Mouse (Mus musculus) heart, postnatal 0 days (tissue): ENCODE data around the gene Slc35e3. TPM values are rescaled to one million over a fixed set of nuclear protein-coding genes. Genes with fewer than 3 reads are reported as not detected.
"Not testable (repeated sequence)": the region's sequence is repeated elsewhere in the genome, so short reads cannot be mapped to it uniquely, and the experiment has no call there.

Experiments
- ATAC-seq: fragments of 200-750 bp; cut with Nextera tagmentation; 2 replicates; pipeline ENCODE4 v1.8.0; 2017; ENCODE audit warnings: low read depth, moderate number of reproducible peaks, moderate library complexity; ENCODE audit not compliant: insufficient read depth
- DNase-seq: peaks from one replicate; pipeline ENCODE4 v3.0.0-alpha.2; 2016; ENCODE audit warnings: low spot score
- H3K27ac ChIP-seq: fragments of 300-500 bp; sonication (generic); 2 replicates; pipeline ENCODE4 v1.5.1; 2014; ENCODE audit warnings: low read depth, mild to moderate bottlenecking
- H3K27me3 ChIP-seq: fragments of 300-500 bp; sonication (generic); 2 replicates; pipeline ENCODE4 v1.6.1; 2014; ENCODE audit warnings: low read length, mixed read lengths; ENCODE audit not compliant: control insufficient read depth, insufficient read depth
- H3K36me3 ChIP-seq: fragments of 300-500 bp; sonication (generic); replicated peaks from 2 replicates; pipeline ENCODE4 v1.6.1; 2014; ENCODE audit warnings: low read length, mixed read lengths; ENCODE audit not compliant: control insufficient read depth, insufficient read depth
- H3K4me1 ChIP-seq: fragments of 300-500 bp; sonication (generic); 2 replicates; pipeline ENCODE4 v1.6.1; 2014; ENCODE audit warnings: antibody characterized with exemption; ENCODE audit not compliant: control insufficient read depth, insufficient read depth
- H3K4me2 ChIP-seq: fragments of 300-500 bp; sonication (generic); 2 replicates; pipeline ENCODE4 v1.6.1; 2014; ENCODE audit warnings: low read depth, mild to moderate bottlenecking, low read length, moderate library complexity
- H3K4me3 ChIP-seq: fragments of 300-500 bp; sonication (generic); 2 replicates; pipeline ENCODE4 v1.5.1; 2014; ENCODE audit warnings: low read depth, low read length
- H3K9ac ChIP-seq: fragments of 300-500 bp; sonication (generic); replicated peaks from 2 replicates; pipeline ENCODE4 v1.6.1; 2014; ENCODE audit warnings: low read depth, low read length, mixed read lengths
- H3K9me3 ChIP-seq: fragments of 300-500 bp; sonication (generic); replicated peaks from 2 replicates; pipeline ENCODE4 v1.6.1; 2016; ENCODE audit warnings: low read length; ENCODE audit not compliant: control insufficient read depth
- CTCF ChIP-seq: IDR thresholded peaks from 2 replicates; pipeline ENCODE4 v1.5.1; 2016; ENCODE audit warnings: antibody characterized with exemption, control low read depth, low read depth
- EP300 ChIP-seq: IDR thresholded peaks from 2 replicates; pipeline ENCODE4 v1.6.1; 2016; ENCODE audit warnings: antibody characterized with exemption, low read depth
- WGBS: fragments of 180-500 bp; shearing (Covaris S2); extraction: QIAGEN DNeasy Blood & Tissue Kit; methylation state at CpG from one replicate; pipeline ENCODE4 v1.1.7; 2014; 5-methylcytosine and 5-hydroxymethylcytosine counted together
- polyA plus RNA-seq: library from polyadenylated mRNA; unstranded; fragments of >200 nt; fragmentation: Nextera tagmentation; extraction: Ambion mirVana; gene quantifications from 2 replicates; pipeline ENCODE4 v1.2.1, GENCODE M21; 2015
- total RNA-seq: library from RNA; depleted of rRNA; stranded (reverse); fragments of >200 nt; gene quantifications from 2 replicates; pipeline ENCODE4 v1.2.3, GENCODE M21; 2014; ENCODE audit warnings: low replicate concordance

Slc35e3 gene
- total and polyA plus RNA-seq, 2 experiments from 2014 or later: 4.2 to 6.8 TPM

DNA sequence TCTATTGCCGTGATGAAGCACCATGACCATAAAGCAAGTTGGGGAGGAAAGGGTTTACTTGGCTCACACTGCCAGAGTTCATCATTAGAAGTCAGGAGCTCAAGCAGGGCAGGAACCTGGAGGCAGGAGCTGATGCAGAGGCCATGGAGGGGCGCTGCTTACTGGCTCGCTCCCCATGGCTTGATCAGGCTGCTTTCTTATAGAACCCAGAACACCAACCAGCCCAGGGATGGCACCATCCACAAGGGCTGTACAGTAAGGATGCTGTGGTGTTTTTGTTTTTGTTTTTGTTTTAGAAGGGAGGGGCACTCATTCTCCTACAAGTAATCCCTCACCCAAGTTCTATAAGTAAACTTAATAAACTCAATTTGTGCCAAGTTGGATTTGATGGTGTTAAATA, 29.5 kb downstream of the Slc35e3 start:
- no peaks in the 10 kb centered on the region for H3K9me3 ChIP-seq
- WGBS: 90% methylated on average over 3 of the region's 3 CpGs
- TF ChIP-seq CTCF (no peak), EP300 (no peak)
- ATAC-seq: no peak
- H3K4me1 ChIP-seq: peaks cover 10% of the 10 kb centered on the region
- H3K9ac ChIP-seq: no peak overlapping the region
- no peak overlapping the region for H3K4me2 ChIP-seq
- no peaks in the 10 kb centered on the region for H3K27me3 ChIP-seq
- H3K4me3 ChIP-seq: no peak overlapping the region
- no peaks in the 10 kb centered on the region for H3K36me3 ChIP-seq
- DNase-seq: no peak
- H3K27ac ChIP-seq: no peak overlapping the region

DNA sequence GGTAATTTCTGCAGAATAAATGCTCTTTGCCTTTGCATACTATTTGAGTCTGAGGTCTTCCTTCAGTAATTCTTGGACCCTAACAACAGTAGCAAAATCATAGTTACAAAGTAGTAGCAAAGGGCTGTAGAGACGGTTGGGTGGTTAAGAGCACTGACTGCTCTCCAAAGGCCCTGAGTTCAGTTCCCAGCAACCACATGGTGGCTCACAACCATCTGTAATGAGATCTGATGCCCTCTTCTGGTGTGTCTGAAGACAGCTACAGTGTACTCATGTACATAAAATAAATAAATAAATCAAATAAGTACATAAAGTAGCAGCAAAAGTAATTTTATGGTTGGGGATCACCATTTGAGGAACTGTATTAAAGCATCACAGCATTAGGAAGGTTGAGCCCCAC, 30.5 kb downstream of the Slc35e3 start:
- 93% methylated on average over 1 of the region's 1 CpGs for WGBS
- not testable (repeated sequence) for DNase-seq

DNA sequence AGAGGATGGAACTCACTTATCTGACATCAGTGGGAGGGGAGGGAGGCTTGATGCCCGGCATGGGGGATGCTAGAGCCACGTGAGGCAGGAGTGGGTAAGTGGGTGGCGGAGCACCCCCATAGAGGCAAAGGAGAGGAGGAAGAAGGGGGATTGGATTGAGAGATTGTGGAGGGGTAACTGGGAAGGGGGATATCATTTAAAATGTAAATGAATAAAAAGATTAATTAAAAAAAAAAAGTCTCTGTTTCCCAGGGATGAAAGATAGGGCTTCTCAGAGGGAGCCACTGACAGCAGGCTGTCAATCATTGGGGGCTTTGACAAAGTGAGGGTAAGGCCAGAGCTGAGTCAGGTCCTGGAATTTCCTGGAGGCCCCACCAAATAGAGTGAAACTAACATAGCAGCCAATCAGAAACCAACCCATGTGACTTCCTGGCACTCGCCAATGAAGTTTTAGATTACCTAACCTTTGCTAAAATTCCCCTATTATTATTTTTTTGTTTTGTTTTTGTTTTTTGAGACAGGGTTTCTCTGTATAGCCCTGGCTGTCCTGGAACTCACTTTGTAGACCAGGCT, 31.2 kb downstream of the Slc35e3 start:
- Histone ChIP-seq H3K9me3 (no peaks in the 10 kb centered on the region), H3K4me2 (no peak overlapping the region), H3K36me3 (no peaks in the 10 kb centered on the region), H3K4me3 (no peak overlapping the region), H3K9ac (no peak overlapping the region), H3K4me1 (peaks cover 10% of the 10 kb centered on the region), H3K27ac (no peak overlapping the region), H3K27me3 (no peaks in the 10 kb centered on the region)
- DNase-seq: no peak
- 75% methylated on average over 4 of the region's 4 CpGs for WGBS
- TF ChIP-seq CTCF (no peak), EP300 (no peak)
- ATAC-seq: no peak

More for the DNA sequence above, 30.5 kb downstream of the Slc35e3 start:
- not testable (repeated sequence) for H3K4me3 ChIP-seq, H3K27me3 ChIP-seq, H3K9ac ChIP-seq, H3K36me3 ChIP-seq, H3K27ac ChIP-seq, H3K4me2 ChIP-seq, H3K9me3 ChIP-seq, H3K4me1 ChIP-seq, ATAC-seq

DNA sequence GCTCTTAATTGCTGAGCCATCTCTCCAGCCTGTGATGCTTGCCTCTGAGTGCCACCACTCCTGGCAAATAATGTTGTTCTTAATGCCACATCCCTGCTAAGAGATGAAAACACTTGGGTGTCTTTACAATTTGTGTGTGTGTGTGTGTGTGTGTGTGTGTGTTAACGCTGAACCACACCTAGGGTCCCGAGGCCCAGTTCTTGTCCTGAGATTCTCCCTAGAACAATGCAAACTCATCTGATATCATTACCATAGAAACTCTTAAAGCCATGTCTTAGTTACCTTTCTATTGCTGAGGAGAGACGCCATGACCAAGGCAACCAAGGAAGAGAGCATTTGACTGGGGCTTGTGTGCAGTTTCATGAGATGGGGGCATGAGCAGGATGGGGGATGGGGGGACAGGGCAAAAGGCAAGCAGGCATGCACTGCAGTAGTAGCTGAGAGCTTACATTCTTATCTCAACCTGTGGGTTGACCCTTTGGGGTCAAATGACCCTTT, 32.1 kb downstream of the Slc35e3 start:
- Histone ChIP-seq H3K36me3 (no peaks in the 10 kb centered on the region), H3K4me1 (peaks cover 15% of the 10 kb centered on the region), H3K27ac (no peak overlapping the region), H3K4me2 (no peak overlapping the region), H3K27me3 (no peaks in the 10 kb centered on the region), H3K9ac (no peak overlapping the region), H3K4me3 (no peak overlapping the region), H3K9me3 (no peaks in the 10 kb centered on the region)
- ATAC-seq (no peak), DNase-seq (no peak)
- WGBS: 81% methylated on average over 3 of the region's 3 CpGs
- TF ChIP-seq EP300 (no peak), CTCF (no peak)

DNA sequence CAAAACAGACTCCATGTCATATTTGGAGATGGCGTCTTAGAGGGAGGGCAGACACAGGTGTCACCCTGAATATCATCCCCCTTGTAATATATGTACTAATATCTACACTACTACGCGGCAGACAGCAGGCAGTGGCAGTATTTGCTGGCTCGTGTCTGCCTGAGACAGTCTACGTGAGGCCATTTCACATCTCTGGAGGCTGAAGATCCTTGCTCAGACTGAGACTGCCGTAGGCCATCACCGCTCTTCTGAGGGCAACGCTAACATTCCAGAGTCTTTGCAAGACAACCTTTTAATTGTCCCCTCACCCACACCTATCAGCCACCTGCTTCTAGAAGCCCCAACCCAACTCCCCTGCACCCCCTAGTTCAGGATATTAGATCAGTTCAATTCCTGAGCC, 32.7 kb downstream of the Slc35e3 start:
- H3K4me2 ChIP-seq: no peak overlapping the region
- H3K4me1 ChIP-seq: peaks cover 20% of the 10 kb centered on the region
- no peak overlapping the region for H3K27ac ChIP-seq
- no peak for TF ChIP-seq CTCF
- TF ChIP-seq EP300: no peak
- H3K27me3 ChIP-seq: no peaks in the 10 kb centered on the region
- no peak overlapping the region for H3K9ac ChIP-seq
- ATAC-seq (no peak), DNase-seq (no peak)
- H3K9me3 ChIP-seq: no peaks in the 10 kb centered on the region
- H3K36me3 ChIP-seq: peaks cover 3% of the 10 kb centered on the region; the same call in 1 of the 2 replicates
- no peak overlapping the region for H3K4me3 ChIP-seq
- 89% methylated on average over 8 of the region's 8 CpGs for WGBS

GRCm38 (mm10) chr10:117712871-117713270, 33.3 kb downstream of the Slc35e3 start:
- Histone ChIP-seq H3K27ac (no peak overlapping the region), H3K4me3 (no peak overlapping the region), H3K4me1 (peaks cover 19% of the 10 kb centered on the region), H3K4me2 (no peak overlapping the region), H3K9ac (no peak overlapping the region), H3K27me3 (no peaks in the 10 kb centered on the region), H3K9me3 (no peaks in the 10 kb centered on the region), H3K36me3 (peaks cover 3% of the 10 kb centered on the region; the same call in 1 of the 2 replicates)
- DNase-seq (no peak), ATAC-seq (no peak)
- TF ChIP-seq CTCF (no peak), EP300 (no peak)
- 83% methylated on average over 9 of the region's 9 CpGs for WGBS
